Mouse (Mus musculus) fibroblast of lung, adult 2 months (primary cell): ENCODE data around the gene Macf1.

Experiments used
- DNase-seq: peaks from one replicate; pipeline ENCODE4 v3.0.0-alpha.2; 2011; ENCODE audit warnings: low read depth

Macf1 gene

DNA sequence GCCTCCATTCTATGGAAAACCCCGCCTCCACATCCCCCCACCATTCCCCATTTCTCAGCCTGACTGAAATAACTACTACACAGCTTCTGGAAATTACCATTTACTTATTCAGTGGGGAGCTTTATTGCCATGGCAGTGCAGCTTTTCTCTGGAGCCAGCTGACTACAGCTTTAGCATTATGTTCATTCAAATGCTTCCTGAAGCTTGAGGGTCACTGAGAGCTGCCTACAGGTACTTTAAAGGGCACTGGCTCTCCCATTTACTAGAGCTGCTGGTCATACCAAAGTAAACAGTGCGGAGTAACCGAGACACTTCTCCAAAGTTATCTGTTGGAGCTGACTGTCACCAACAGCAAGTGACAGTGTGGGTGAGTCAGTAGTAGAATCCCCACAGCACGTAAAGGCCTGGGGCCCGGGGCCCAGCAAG, 89.8 kb downstream of the Macf1 start:
- DNase-seq: no peak

DNA sequence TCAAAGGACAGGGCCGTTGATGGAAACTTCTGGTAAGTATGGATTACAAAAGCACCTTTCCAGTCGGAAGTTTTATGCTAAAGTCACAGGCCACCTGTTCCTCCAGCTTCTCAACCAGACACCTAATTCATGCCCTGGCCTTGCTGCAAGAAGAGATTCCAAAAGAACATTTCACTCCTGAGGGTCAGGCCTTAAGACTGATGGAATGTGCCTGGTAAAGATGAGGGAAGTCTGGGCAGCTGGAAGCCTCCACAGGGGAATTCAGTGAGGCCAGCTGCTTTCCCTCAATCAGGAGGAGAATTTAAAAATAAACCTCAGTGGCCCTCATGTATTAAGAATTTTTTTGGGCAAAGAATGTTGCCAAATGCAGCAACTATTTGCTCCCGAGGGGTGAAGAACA, 90.5 kb downstream of the Macf1 start:
- peak; percentile 72 for DNase-seq

DNA sequence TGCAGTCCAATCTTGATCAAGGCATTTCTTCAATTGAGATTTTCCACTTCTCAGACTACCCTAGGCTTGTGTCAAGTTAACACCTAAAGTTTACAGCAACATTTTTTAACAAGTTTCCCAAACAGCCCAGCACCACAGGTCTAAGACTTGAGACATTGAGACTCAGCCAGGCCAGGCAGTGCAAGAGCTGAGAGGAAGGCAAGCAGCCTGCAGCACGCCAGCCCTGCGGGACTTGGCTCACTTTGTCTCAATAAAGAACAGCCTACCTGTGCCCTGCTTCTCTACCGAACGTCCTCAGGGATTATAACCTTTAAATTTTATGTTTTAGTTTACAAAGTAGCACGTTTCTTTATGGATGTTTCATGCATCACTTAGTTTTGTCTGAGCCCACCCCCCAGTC, 92.1 kb downstream of the Macf1 start:
- DNase-seq: no peak

DNA sequence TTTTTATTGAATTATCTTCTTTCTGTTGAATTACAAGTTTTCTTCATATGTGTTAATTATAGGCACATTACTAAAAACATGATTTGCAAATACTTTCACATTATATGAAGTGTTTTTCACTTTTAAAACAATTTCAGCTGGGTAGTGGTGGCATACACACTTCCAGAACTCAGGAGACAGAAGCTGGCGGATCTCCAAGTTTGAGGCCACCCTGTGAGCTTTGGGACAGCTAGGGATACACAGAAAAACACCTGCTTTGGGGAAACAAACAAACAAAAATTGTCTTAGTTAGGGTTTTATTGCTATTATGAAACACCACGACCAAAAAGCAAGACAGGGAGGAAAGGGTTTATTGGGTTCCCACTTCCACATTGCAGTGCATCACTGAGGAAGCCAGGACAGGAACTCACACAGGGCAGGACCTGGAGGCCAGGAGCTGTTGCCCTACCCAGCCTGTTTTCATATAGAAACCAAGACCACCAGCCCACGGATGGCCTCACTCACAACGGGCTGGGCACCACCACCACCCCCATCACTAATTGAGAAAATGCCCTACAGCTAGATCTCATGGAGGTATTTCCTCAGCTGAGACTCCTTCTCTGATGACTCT, 93.0 kb downstream of the Macf1 start:
- no peak for DNase-seq

DNA sequence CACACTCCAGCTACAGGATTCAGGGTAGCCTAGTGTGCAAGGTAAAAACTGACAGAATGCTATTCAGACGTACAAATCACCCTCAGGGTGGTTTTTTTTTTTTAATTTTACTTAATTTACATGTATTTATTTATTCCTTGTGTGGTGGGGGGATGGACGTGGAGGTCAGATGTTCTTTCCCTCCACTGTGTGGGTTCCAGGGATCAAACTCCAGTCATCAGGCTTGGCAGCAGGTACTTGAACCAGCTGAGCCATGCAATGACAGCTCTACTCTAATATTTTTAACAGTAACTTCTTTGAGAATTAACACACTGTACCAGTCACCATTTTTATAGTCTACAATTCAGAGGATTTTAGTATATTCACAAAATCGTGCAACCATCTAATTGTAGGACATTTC, 94.7 kb downstream of the Macf1 start:
- no peak for DNase-seq

DNA sequence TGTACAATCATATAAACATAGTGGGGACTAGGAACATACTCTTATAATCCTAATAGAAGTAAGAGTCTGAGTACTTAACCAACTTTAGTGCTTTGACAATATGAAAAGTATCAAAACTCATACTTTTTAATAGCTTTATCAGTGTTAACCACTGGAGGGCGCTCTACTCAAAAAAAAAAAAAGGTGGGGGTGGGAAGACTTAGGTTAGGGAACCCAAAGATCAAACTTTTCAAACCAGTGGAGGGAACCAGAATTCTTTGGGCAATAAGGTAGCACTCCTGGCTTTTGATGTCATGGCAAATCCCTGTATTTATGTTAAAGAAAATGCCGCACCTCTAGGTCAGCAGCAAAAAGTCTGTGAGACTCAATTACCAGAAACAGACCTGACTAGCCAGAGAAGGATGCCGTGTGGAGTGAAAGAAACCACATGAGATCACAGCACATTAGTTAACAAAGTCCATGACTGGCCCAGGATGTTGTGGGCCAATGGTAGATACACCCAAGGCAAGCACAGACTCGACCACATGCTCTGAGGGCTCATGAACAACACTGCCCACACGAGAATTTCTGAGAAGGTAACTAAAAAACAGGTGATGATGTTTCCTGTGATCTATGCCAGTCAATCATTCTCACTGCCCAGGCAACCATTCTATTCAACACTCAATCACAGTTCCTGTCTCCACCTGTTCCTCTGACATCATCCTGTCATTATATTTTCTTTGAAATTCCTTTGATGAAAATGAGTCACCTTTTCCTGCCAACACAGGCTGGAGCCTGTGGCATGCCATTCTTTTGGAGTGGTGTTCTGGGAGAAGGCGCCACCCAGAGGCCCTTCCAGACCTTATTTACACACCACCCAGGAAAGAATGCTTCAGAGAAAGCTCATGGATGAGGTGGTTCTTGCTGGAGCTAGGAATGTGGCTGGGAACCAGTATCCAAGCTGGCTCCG, 95.5 kb downstream of the Macf1 start:
- peak; percentile 82 for DNase-seq

DNA sequence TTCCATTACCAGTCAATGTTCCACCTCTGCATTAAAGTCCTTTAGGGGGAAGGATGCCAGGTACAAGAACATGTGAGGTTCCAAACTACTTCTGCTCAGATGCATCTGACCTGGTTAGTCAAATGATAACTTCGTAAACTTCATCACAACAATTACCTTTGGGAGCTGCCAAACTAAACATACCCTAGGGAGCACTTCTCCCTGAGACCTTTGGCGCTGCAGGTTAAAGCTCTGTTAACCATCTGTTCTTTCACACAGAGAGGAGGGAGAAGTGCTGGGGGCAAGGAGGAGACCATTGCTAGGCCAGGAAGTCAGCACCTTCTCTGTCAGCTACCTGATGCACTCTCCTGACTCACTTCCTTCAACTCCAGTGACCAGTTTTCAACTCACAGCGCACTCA, 96.5 kb downstream of the Macf1 start:
- DNase-seq: no peak

DNA sequence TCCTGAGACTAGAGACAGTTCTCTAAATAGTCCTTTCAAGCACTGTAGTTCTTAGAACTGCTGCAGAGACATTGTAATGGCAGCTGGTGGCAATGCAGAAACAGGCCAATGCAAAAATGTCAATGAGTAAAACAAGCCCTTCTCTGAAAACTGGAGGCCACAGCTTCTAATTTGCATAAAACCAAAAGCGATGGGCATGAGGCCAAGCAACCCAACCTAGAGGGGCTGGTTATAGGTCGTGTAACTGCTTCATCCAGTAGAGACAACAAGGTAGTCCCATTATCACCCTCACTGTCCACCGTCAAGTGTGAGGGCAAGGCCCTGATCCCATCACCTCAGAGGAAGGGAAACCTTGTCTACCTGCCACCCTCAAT, 99.5 kb downstream of the Macf1 start:
- DNase-seq: no peak

DNA sequence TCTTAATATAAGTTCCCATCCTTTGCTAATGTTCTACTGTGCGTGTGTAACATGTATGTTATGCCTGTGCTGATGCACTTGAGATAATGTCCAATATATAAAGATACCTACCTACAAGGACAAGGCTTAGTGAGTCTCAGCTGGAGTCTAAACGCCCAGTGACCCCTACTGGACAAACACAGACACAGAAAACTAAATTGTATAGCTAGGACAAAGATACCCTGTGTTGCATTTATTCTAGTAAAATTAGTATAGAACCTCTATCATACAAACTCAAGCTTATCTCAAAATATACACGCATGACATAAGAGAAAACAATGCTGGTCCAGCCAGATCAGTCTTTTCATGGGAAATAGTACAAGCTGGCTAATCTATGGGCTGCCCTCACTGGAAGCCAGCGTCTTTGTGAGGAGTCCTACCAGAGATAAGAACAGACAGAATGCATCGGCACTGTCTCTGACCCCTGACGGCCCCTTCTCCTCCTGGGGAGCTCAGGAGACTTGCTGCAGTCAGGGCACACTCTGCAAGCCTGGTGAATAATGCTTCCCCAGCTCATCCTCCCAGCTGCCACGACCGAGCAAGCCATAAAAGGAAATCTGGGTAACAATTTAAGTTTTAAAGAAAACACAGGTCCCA, 100.0 kb downstream of the Macf1 start:
- no peak for DNase-seq

DNA sequence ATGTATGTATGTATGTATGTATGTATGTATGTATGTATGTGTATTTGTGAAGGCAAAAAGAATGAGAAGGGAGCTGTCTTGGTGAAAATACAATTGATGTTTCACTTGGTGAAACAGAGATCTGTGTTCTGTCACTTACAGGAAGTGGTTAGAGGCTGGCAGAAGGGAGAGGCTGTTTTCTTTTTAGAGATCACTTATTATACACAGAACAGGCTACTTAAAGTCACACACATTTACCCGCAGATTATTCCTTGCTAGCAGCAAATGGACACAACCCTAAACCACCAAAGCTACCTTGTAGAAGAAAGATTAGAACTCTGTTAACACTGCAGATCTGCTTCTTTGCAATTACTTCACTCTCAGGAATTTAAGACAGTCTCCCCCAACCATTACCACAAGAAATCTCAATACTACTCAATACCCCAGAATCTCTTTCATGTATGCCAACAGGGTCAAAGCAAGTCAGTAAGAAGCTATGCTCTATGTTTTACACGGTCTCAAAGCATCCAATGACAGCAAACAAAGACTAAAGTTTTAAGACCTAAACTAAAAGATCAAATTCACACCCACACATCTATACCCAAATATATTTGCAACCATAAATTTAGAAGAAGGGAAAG, 106.6 kb downstream of the Macf1 start:
- DNase-seq: no peak

DNA sequence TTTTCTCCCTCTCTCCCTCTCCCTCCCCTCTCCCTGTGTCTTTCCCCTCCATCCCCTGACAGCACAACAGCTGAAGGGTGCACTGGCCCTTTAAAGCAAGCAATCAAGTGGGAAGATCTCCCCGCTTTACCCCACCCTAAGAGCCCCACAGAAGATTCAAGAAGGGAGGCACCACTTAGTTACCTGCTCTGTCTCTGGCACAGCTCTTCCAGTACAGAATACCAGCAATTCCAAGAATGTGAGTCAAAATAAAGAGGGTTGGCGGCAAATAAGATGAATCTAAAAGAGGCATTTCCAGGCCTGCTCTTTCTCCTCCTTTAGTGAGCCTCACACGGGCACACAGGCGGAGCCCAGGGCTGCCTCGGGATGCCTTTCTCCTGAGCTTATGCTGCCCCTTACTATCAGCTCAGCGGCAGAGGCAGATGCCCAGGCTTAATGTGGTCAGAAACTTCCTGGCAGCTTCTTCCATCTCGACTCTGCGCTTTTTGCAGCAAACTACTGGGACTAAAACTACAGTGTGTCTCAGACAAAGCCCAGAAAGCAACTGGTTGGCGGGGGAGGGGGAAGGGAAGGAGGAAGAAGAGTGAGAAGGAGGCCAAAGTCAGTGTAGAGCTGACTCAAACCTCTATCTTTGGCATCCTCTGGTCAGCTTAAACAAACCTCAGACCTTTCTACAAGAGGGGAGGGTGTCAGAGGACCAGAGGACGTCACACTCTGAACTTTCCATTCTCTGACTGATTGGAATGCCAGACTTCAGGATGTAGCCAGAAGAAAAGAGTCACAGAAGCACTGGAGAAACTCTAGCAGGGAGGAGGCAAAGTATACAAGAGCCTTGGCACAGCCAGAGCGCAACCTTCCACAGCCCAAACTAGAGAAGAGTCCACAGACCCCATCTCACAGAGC, 111.5 kb downstream of the Macf1 start:
- no peak for DNase-seq

DNA sequence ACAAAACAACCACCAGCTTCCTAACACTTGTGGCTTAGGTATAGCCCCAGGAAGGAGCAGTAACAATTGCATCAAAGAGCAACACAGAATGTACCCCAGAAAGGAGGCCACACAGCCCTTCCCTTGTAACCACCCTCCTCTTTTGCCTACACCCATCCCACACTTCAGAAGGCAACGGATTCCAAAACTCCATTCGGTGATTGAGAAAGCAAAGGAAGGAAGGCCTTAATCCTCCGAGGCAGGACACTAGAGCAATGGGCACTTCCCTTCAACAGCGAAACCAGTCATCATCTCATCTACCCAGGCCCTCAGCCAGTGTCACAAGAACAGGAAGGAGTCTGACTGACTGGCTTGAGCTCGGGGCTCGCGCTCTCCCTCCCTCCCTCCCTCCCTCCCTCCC, 112.3 kb downstream of the Macf1 start:
- DNase-seq: no peak

DNA sequence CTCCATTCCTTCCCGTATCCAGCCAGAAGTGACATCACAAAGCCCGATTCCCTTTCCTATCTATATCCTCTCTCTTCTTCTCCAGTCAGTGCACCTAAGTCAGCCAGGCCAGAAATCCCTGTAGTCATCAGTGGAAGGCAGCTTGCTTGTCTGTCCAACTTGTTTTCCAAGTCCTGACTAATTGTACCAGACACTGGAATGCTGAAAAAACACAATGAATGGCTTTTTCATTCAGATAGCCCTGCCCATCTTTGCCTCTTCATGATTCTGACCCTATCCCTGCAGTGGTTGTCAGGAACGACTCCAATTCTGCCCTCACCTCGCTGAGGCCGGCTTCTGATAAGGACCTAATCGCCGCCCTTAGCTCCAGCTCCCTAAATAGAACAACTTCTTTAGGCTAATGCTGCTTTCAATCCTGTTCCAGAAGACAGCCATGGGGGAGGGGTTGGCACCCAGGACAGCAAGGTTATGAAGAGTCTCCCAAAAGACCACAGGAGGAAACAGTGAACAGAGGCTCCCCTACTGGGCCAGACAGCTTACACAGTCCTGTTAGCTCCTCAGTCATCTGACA, 118.8 kb downstream of the Macf1 start:
- no peak for DNase-seq

DNA sequence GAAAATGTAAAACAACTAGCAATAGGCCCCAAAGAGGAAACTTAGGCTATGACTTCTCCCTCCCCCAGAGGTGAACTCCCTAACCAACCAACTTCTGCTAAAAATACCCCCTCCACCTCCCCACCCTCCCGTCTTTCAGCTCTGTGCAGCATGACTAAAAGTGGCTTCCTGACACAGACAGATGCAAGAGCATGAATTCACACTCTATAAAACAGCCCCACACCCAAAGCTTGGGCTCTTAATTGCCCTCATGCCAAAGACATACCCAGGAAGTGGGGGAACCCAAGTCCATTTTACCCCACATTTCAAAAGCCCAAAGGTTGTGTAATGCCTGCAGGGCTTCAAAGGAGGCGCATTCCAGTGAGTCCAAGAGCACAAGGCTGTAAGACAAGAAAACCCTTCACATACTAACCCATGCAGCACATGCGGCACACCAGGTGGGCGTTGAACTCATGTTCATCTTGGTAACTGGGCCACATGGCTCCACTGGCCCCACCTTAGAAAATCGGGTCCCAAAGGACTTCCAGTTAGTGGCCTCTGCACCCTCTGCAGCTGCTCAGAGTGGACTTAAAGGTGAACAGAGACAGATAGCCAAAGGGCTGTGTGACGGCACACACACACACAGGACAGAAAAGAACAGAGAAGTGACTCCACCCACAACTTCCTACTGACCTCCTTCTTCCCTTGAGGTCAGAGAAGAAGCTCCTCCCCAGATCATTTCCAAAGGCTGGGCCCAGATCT, 119.9 kb downstream of the Macf1 start:
- DNase-seq: no peak

DNA sequence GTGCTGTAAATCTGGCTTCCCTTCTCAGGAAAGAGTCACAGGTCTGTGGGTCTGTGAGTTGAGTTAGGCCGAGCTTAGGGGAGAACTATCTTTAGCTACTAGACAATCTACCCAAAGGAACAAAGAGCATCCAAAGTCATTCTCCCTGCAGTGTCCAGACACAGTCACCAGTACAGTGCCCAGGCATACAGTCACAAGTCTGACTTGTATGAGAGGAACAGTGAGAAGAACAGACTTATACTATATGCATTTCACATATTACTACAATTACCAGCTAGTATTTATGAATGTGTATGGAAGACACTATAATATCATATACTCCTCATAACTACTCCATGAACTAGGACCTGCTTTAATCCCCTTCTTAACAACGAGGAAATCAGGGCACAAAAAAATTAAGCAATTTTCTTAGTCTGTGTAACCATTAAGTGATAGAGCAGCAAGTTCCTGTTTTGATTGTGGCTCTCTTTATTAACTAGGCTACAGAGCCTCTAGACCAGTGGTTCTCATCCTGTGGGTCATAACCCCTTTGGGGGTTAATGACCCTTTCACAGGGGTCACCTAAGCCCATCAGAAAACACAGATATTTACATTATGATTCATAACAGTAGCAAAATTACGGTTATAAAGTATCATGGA, 121.9 kb downstream of the Macf1 start:
- DNase-seq: no peak

DNA sequence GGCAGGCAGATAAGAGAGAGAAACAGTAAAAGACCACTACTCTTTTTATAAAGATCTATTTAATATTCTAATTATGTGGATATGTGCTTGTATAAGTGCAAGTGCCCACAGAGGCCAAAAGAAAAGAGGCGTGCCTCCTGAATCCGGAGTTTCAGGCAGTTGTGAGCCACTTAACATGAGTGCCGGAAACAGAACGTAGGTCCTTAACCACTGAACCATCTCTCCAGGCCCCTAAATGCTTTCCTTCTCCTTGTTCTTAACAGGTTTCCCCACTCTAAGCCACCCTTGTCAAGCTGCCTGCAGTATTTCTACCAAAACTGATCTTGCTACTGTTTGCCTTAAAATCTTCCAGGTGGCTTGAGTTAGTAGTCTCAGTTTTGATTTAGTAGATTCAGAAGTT, 123.3 kb downstream of the Macf1 start:
- no peak for DNase-seq

DNA sequence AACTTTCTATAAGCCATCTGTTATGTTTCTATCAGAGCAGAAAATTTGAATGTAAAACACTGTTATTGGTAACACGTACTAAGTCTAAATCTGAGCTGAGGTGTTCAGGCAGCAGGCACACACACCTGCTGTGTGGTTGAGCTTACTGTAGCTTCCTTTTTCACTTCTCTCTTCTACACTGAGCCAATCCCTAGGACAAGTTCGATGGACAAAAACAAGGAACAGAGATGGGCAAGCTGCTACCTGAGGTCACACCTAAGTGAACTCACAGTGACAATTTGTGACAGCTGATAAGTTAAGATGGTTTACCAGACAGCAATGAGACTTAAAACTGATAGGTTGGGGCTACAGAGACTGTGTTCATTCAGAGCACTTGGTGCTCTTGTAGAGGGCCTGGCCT, 125.7 kb downstream of the Macf1 start:
- no peak for DNase-seq

DNA sequence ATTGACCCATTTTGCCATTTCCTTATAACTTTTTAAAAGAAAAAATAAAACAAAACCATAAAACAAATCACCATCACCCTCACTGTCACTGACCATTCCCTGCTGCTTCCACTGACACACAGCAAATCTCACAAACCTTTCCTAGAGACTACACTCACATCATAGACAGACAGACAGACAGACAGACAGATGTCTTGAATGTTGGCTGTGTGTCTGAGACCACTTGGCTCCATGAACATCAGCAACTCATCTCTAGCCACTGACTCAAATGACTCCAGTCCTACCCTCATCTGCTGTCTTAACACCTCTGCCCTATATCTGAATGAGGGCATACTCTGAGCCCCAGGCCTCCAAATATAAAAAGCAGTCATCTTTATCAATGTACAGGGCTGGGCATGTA, 128.9 kb downstream of the Macf1 start:
- no peak for DNase-seq

DNA sequence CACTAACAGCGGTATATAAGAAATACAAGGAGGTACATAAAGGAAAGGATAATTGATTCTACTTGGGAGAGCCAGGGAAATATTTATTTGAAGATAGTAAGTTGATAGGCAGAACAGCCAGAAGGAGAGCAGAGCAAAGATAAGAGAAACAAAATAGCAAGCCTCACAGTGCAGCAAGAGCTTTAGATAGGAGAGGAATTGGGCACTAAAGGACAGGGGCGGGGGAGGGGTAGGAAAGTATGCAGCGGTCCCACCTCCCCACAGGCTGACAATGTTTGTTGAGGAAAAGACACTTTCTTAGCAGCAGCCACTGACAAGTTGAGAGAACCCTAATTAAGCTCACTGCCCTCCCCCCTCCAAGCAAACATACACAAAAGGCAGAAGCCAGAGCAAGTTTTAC, 131.5 kb downstream of the Macf1 start:
- no peak for DNase-seq

DNA sequence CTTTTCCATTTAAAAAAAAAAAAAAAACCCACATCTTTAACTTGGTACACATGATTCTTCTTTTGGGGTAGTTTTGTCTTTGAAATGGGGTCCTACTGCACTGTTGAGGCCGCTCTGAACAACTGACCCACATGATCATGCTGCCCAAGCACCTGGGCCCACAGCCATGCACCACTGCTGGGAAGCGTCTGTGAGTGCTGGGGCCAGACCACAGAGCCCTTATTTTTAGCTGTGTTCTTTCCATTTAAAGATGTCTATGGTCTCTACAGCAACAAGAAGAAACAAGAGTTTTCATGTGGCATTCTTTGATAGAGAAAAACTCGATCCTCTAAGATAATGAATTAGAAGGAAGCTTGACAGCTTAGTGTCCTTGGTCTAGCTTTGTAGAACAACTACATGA, 135.8 kb downstream of the Macf1 start:
- no peak for DNase-seq
